Mouse (Mus musculus) erythroblast, adult 5-6 weeks (primary cell): ENCODE measurements around the gene Mt2. TPM values are rescaled to one million over a fixed set of nuclear protein-coding genes. Genes with fewer than 3 reads are reported as not detected.

Source experiments
- ATAC-seq: replicated peaks from 2 replicates; pipeline ENCODE4 v1.8.0; 2016; ENCODE audit warnings: moderate number of reproducible peaks, mild to moderate bottlenecking, moderate TSS enrichment, inconsistent platforms; ENCODE audit not compliant: poor library complexity, low FRiP score, severe bottlenecking
- total RNA-seq, 2 experiments: library from RNA; stranded (forward) in 1 of 2; stranded (reverse) in 1 of 2; fragments of 150-400 nt in 1 of 2; fragments of 200-764, 138-1000 nt in 1 of 2; gene quantifications; 2 replicates each; pipeline versions ENCODE4 v1.2.3 to v1.2.4; 2015 to 2017; ENCODE audit warnings: low replicate concordance in 2 of 2

The Mt2 gene
- total RNA-seq, 2 experiments from 2014 or later: 17.7 to 34.4 TPM

DNA sequence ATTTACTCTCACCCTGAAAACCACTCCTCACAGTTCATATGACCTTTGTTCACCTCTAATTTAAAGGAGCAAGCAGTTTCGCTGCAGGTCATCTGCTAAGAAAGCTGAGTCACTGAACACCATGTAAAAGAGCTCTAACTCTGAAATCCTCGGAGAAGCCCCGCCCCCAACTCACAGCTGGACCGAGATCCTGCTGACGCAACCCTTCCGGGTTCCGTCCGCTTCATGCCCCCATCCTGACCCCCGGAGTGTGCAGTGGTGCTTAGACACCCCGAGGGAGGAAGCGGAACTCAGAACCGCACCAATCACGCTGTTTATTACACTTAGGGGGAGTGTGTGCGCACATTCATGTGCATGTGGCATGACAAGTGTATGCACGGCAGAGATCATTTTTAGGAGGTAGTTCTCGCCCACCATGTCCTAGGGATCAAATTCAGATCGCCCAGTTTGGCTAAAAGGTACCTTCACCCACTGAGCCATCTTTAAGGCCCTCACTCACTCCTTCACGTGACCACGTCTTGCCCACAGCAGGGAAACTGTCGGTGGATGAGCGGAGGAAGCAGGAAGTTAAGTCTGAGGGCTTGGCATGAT lies 18.7 kb downstream of the Mt2 start:
- ATAC-seq: 0 out of 2 replicates have a peak, but pooled peaks have one; percentile 50

DNA sequence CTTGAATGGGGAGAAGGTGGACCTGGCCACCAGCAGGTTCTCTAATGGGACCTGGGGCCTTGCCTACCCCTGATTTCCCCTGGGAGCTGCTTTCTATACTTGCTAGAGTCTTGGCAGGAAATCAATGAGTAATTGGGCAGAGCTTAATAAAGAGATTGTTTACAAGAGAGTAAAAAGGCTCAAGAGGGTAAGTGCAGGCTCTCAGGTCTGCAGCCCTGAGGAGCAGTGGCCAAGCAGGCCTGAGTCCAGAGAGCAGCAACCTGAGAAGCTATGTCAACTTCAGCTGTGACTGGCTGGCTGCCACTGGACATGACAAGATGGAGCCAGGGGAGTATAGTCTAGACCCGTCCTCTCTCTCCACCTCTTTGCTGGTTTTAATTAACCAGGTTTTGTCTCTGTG lies 20.5 kb downstream of the Mt2 start:
- ATAC-seq: no peak

DNA sequence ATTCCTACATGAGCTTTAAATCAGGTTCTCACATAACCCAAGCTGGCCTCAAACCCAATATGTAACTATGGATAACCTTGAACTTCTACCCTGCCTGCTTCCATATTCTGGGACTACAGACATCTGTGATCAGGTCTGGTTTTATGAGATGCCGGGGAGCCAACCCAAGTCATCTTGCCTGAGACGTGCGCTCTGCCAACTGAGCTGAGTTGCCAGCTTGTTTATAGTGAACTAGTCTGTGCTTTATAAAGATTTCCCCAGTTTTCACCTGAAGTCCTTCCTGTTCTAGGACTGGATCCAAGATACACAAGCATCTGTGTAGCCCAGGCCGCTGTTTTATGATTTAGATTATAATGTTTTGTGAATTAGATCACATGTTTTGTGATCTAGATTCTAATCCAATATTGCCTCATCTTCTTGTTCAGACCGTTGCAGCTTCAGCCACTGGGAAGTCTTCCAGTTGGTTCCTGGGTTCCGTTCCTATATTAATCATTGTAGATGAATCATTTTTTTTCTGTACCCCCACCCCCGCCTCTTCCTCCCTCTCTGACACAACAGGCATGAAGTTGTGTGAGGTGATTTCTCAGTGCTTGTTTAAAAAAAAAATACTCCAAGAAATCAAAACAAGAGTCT lies 22.2 kb downstream of the Mt2 start:
- ATAC-seq: no peak

DNA sequence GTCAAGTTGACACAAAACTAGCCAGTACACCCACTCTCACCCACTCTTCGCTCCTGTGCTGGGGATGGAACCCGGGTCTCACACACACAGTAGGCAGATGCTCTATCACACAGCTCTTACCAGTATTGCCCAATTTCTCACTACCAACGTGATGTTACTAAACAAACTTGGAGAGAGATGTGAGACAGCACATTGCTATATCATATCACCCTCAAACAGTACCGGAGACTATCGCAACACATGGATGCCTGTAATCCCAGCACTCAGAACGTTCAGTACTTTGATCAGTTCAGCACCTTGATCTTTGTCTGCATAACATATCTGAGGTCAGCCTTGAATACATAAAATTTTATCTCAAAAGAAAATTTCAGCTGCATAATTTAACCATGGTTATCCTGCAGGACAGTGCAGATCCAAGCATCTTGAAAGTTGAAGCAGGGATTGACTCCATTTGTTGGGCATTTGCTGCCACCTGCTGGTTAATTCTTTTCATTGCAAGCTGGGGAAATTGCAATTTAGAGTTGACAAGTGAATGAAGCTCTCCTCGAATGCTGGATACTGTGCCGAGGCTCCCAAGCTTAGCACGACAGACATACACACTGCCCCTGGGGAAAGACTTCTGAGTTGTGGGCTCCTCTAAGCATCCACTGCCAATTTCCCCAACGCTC lies 26.9 kb downstream of the Mt2 start:
- ATAC-seq: peak; percentile 84

DNA sequence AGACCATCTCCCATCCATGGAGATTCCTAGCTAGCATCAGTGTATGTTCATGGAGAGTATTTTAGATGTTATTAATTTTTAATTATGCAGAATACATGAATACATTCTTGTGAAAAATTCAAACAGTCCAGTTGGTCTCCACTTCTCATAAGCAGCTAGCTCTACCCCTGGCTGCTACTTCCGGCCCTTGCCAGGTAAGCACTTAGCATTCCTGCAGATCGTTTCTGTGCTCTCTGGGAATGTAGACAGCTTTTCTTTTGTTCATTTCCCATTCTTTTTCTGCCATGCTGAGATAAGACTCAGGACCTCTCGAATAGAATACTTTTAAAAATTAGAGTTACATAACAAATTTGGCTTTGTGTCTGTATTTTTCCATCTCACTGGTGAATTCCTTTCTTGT lies 31.6 kb downstream of the Mt2 start:
- no peak for ATAC-seq

DNA sequence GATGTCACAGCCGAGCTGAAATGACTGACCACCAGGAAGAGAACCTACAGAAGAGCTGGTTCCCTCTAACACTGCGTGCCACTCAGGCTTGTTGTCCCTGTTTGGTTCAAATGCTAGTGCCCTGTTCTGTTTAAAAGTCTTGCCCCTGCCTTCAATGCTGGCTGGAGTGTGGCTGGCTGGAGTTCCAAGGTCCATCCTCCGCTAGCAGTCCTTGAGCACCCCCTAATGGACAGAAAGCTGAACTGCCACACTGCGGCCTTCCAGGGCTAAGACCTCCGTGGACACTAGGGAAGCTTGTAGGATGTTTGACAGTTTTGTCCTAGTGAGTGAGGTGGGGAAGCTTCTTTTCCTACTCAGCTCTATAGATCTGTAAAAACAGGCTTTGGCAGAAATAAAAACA lies 33.3 kb downstream of the Mt2 start:
- ATAC-seq: peak; percentile 92

DNA sequence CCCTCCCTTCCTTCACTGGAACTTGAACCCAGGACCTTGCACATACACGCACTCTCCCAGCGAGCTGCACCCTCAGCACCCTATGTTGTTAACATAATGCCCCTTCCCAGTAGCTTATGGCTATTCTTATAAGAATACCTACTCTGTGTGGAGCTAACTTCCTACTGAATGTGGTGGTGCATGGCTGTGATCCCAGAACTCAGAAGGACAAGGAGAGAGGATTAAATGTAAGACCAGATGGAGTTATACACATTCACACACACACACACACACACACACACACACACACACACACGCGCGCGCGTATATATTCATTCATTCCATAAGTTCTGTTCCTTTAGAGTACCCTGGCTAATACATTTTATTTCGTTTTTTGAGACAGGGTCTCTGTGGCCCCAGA lies 33.8 kb downstream of the Mt2 start:
- no peak for ATAC-seq

DNA sequence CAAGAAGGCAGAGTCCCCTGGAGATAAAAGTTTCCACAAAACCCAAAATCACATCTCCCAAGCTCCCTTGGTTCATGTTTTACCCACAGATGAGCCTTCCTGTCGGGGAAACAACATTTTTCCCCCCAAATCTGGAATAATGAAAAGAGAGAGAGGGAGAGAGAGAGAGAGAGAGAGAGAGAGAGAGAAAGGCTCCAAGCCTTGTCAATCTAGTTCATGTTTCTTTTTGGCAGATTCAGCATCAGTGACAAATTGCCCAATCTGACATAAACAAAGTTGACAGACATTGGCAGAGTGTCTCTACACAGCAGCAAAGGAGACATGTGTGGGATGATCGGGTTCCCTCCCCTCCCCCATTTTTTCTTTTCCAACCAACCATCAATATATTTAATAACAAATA lies 35.0 kb downstream of the Mt2 start:
- ATAC-seq: no peak

DNA sequence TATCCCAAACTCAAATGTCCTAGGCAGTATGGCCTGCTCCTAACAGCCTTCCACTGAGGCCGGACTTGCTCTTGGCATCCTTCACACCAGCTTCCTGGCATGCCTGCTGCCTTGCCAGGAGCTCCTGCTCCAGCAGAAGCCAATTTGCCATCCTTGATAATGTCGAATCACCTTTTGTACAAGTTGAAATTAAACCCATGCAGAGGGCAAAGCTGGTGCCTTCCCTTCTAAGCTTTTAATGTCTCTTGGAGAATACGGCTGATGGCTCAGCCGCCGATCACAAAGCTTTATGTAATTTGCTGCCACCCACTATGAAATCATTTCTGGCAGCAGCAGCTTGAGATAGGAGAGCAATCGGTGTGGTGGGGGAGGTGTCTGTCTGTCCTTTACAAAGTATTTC lies 37.2 kb downstream of the Mt2 start:
- ATAC-seq: no peak

DNA sequence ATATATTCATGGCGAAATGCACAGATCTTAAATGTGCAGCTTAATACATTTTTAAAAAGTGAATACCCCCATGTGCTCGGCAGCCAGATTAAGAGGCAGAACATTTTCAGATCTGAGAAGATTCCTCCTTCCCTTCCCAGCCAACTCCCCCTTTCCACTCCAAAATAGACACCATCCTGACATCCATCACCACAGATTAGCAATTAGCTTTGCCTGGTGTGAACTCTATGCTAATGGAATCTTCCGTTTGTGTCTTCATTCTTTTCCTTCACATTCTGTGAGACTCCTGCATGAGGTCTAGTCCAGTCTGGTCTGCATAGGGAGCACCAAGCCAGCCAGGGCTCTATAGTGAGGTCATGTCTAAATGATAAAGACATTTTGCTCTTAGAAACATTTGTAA lies 37.8 kb downstream of the Mt2 start:
- no peak for ATAC-seq

DNA sequence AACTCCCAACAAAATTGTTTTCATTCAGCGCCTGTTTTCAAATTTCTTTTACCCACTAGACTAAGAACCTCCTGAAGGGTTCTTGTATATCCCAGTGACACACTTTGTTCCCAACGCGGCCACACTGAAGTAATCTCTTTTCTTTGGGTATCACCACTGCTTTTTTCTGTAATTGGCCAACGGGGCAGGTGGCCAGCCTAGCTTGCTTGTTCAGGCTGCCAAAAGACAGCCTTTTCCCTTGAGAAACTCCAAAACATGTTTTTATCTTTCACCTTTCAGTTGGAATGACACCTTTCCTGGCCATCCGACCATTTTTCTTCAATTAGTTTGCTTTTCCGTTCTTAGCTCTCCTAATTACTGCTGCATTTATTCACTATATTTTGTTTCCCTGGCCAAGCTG lies 41.4 kb downstream of the Mt2 start:
- no peak for ATAC-seq

DNA sequence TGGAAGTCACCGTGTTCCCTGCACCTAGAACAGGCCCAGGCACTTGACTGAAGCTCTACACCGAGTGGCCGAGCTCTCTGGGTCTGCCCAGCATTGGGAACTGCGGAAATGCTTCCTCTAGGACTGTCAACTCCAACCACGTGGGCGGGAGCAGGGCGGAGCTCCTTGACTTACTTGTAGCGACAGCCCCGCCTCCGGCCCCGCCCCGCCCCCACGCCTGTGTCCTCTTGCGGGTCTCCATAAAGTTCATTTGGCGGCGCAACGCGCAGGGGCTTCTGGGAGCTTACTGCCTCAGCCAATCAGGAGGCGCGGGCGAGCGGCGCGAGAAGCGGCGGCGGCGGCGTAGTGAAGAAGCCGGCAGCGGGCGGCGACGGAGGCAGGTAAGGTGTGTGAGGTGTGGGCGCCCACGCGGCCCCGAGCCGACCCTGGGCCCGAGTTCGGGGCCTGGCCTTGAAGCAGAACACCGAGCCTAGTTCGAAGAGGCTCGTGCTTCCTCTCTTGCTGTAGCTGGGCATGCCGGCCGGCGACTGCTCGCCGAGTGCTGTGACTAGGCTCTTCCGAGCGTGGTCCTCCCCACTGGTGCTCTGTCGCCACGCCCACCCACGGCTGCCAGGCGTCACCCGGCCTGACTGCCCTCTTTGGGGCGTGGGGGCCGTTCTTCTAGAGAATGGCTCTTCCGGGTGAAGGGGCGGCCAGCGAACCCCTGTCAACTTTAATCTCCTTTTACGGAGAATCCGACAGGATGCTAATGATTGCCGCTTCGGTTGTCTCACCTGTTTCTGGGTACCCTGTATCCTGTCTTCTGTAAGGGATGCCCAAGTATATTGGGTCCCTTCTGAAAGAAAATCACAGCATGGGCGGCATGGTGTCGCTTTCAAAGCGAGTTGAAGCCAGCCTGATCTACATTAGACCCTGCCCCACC lies 42.0 kb downstream of the Mt2 start, which contains the start of gene Nup93:
Gene Nup93, plus strand, starts transcription at position 313 of the 922 bp plus-strand sequence.
- peak; percentile 96 for ATAC-seq

Other genes with a start within 250 kb of the Mt2 start
- 14.2 and 30.7 TPM in 2 replicates for gene Amfr, start 159.8 kb upstream of the Mt2 start, total RNA-seq (2015; ENCODE audit: low replicate concordance)
- gene Amfr, start 159.8 kb upstream of the Mt2 start, total RNA-seq (2017; ENCODE audit: low replicate concordance): 46.3 and 50.1 TPM in 2 replicates
- gene Nudt21, start 135.6 kb upstream of the Mt2 start, total RNA-seq (2015; ENCODE audit: low replicate concordance): 30.9 and 43.6 TPM in 2 replicates
- 23.6 and 23.7 TPM in 2 replicates for gene Nudt21, start 135.6 kb upstream of the Mt2 start, total RNA-seq (2017; ENCODE audit: low replicate concordance)
- 1.7 and 6.7 TPM in 2 replicates for gene Ogfod1, start 135.5 kb upstream of the Mt2 start, total RNA-seq (2015; ENCODE audit: low replicate concordance)
- 2.0 and 2.5 TPM in 2 replicates for gene Ogfod1, start 135.5 kb upstream of the Mt2 start, total RNA-seq (2017; ENCODE audit: low replicate concordance)
- 0.58 and 4.4 TPM in 2 replicates for gene Bbs2, start 73.7 kb upstream of the Mt2 start, total RNA-seq (2015; ENCODE audit: low replicate concordance)
- 2.2 and 9.0 TPM in 2 replicates for gene Bbs2, start 73.7 kb upstream of the Mt2 start, total RNA-seq (2017; ENCODE audit: low replicate concordance)
- gene Mt4, start 35.5 kb upstream of the Mt2 start, total RNA-seq (2015; ENCODE audit: low replicate concordance): not detected in 2 replicates
- not detected in 2 replicates for gene Mt4, start 35.5 kb upstream of the Mt2 start, total RNA-seq (2017; ENCODE audit: low replicate concordance)
- not detected in 2 replicates for gene Mt3, start 20.1 kb upstream of the Mt2 start, total RNA-seq (2015; ENCODE audit: low replicate concordance)
- gene Mt3, start 20.1 kb upstream of the Mt2 start, total RNA-seq (2017; ENCODE audit: low replicate concordance): not detected in 2 replicates
- 59.6 and 67.9 TPM in 2 replicates for gene Mt1, start 6.4 kb downstream of the Mt2 start, total RNA-seq (2015; ENCODE audit: low replicate concordance)
- gene Mt1, start 6.4 kb downstream of the Mt2 start, total RNA-seq (2017; ENCODE audit: low replicate concordance): 13.0 and 63.6 TPM in 2 replicates
- 6.5 and 6.9 TPM in 2 replicates for gene Nup93, start 41.9 kb downstream of the Mt2 start, total RNA-seq (2015; ENCODE audit: low replicate concordance)
- gene Nup93, start 41.9 kb downstream of the Mt2 start, total RNA-seq (2017; ENCODE audit: low replicate concordance): 8.6 and 11.0 TPM in 2 replicates
- 2.5 TPM in 1 of 2 replicates, not detected in the other for gene Slc12a3, start 156.5 kb downstream of the Mt2 start, total RNA-seq (2015; ENCODE audit: low replicate concordance)
- gene Slc12a3, start 156.5 kb downstream of the Mt2 start, total RNA-seq (2017; ENCODE audit: low replicate concordance): 0.34 TPM in 1 of 2 replicates, not detected in the other
- 52.1 and 56.6 TPM in 2 replicates for gene Herpud1, start 213.8 kb downstream of the Mt2 start, total RNA-seq (2015; ENCODE audit: low replicate concordance)
- 60.9 and 70.5 TPM in 2 replicates for gene Herpud1, start 213.8 kb downstream of the Mt2 start, total RNA-seq (2017; ENCODE audit: low replicate concordance)